Mouse (Mus musculus) kidney, adult 2 months (tissue): Measurements from ENCODE around the gene Gm28539. TPM values are rescaled to one million over a fixed set of nuclear protein-coding genes. Genes with fewer than 3 reads are reported as not detected.

Source experiments
- DNase-seq: peaks from one replicate; pipeline ENCODE4 v3.0.0; 2021
- H3K27ac ChIP-seq: fragments of 200-500 bp; 2 replicates; pipeline ENCODE4 v1.5.1; 2012; ENCODE audit warnings: low read depth, low read length, control low read depth, inconsistent platforms; ENCODE audit not compliant: insufficient read depth
- H3K27me3 ChIP-seq: fragments of 200-500 bp; replicated peaks from 2 replicates; pipeline ENCODE4 v1.6.1; 2012; ENCODE audit warnings: mild to moderate bottlenecking, moderate library complexity, low read length, inconsistent platforms; ENCODE audit not compliant: control insufficient read depth, insufficient read depth
- H3K36me3 ChIP-seq: fragments of 200-500 bp; 2 replicates; pipeline ENCODE4 v1.6.1; 2012; ENCODE audit warnings: mild to moderate bottlenecking, moderate library complexity, low read length, inconsistent platforms; ENCODE audit not compliant: control insufficient read depth, insufficient read depth
- H3K4me1 ChIP-seq: fragments of 200-500 bp; 2 replicates; pipeline ENCODE4 v1.6.1; 2011; ENCODE audit warnings: low read length; ENCODE audit not compliant: control insufficient read depth, insufficient read depth
- H3K4me3 ChIP-seq: fragments of 200-500 bp; 2 replicates; pipeline ENCODE4 v1.5.1; 2011; ENCODE audit warnings: mild to moderate bottlenecking, low read depth, low read length, control low read depth; ENCODE audit not compliant: insufficient read depth
- CTCF ChIP-seq: fragments of 200-500 bp; conservative IDR thresholded peaks from 2 replicates; pipeline ENCODE4 v1.5.1; 2011; ENCODE audit warnings: low read depth, mild to moderate bottlenecking, control low read depth, low read length, moderate library complexity, mixed read lengths; ENCODE audit not compliant: insufficient read depth, insufficient read length
- POLR2A ChIP-seq: fragments of 200-500 bp; IDR thresholded peaks from one replicate; pipeline ENCODE4 v1.6.1; 2011; ENCODE audit warnings: low read depth, low read length, control low read depth
- WGBS: fragments of 180-500 bp; shearing (Covaris S2); methylation state at CpG from one replicate; pipeline ENCODE4 v1.1.7; 2018; 5-methylcytosine and 5-hydroxymethylcytosine counted together
- polyA plus RNA-seq: library from polyadenylated mRNA; depleted of rRNA; stranded (reverse); fragments of >200 nt; gene quantifications from 2 replicates; pipeline ENCODE4 v1.2.3, GENCODE M21; 2012

The Gm28539 gene
- polyA plus RNA-seq, 1 experiment, result not detected

GRCm38 (mm10) chr16:18798841-18799240, 37.5 kb upstream of the Gm28539 start:
- H3K4me3 ChIP-seq, result no peak overlapping the region
- H3K4me1 ChIP-seq, result no peaks in the 10 kb centered on the region
- no peaks in the 10 kb centered on the region for H3K27me3 ChIP-seq
- H3K27ac ChIP-seq, result no peak overlapping the region
- DNase-seq, result peak; percentile 66
- H3K36me3 ChIP-seq, result no peaks in the 10 kb centered on the region
- TF ChIP-seq POLR2A (no peak), CTCF (peak; percentile 88)
- 60% methylated on average over 2 of the region's 2 CpGs for whole genome bisulfite sequencing

DNA sequence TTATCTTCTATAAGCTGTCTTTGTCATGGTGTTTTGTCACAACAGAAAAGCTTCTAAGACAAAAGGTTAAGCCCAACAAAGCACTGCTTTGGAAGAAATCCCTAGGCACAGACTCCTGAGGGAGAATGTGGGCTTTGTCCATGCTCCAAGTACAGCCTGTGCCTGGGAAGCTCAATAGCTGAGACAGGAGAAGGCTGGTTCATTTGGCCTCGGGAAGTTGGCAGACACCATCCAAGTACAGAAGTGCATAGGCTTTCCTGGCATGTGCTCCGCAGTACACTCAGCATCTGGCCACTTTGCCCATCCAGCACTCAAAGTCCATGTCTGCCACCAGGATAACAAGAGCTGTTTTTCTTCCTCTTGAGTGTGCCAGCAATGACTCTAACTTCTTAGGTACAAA, 30.6 kb upstream of the Gm28539 start:
- Histone ChIP-seq H3K36me3 (no peaks in the 10 kb centered on the region), H3K27ac (no peak overlapping the region), H3K4me1 (no peaks in the 10 kb centered on the region), H3K4me3 (no peak overlapping the region), H3K27me3 (no peaks in the 10 kb centered on the region)
- DNase-seq, result peak; percentile 61
- TF ChIP-seq POLR2A, result no peak
- TF ChIP-seq CTCF, result no peak
- 80% methylated on average over 2 of the region's 2 CpGs for WGBS

- TF ChIP-seq POLR2A (no peak), CTCF (no peak)
- no peaks in the 10 kb centered on the region for H3K36me3 ChIP-seq
- no peak for DNase-seq
- peaks cover 10% of the 10 kb centered on the region; the same call in 1 of the 2 replicates for H3K4me1 ChIP-seq
- H3K27me3 ChIP-seq, result no peaks in the 10 kb centered on the region
- H3K27ac ChIP-seq, result no peak overlapping the region
- WGBS, result 92% methylated on average over 5 of the region's 5 CpGs
- no peak overlapping the region for H3K4me3 ChIP-seq
Observed at GRCm38 (mm10) chr16:18809001-18809400, 27.4 kb upstream of the Gm28539 start.

GRCm38 (mm10) chr16:18811032-18811431, 25.4 kb upstream of the Gm28539 start:
- Histone ChIP-seq H3K27ac (no peak overlapping the region), H3K4me3 (peak overlapping the region; percentile 98), H3K27me3 (no peaks in the 10 kb centered on the region), H3K36me3 (no peaks in the 10 kb centered on the region; the same call in 1 of the 2 replicates), H3K4me1 (peaks cover 10% of the 10 kb centered on the region; the same call in 1 of the 2 replicates)
- WGBS, result 6% methylated on average over 5 of the region's 5 CpGs
- DNase-seq, result no peak
- TF ChIP-seq POLR2A, result no peak
- no peak for TF ChIP-seq CTCF

- under 1% methylated on average over 42 of the region's 42 CpGs for WGBS
- H3K4me3 ChIP-seq, result peak within 1 kb of the TSS; percentile 98
- H3K27me3 ChIP-seq, result no peaks in the 10 kb centered on the region
- H3K36me3 ChIP-seq, result no peaks in the 10 kb centered on the region; the same call in 1 of the 2 replicates
- DNase-seq, result peak; percentile 97
- TF ChIP-seq POLR2A, result peak; percentile 48
- no peak for TF ChIP-seq CTCF
- peak within 1 kb of the TSS; percentile 74 for H3K27ac ChIP-seq
- H3K4me1 ChIP-seq, result peaks cover 10% of the 10 kb centered on the region; the same call in 1 of the 2 replicates
Observed at GRCm38 (mm10) chr16:18811468-18812384, 24.7 kb upstream of the Gm28539 start, which contains the start of the genes Ufd1 and Cdc45. TSS of gene Ufd1 (plus strand) at chr16:18811779. TSS of gene Cdc45 (minus strand) at chr16:18811987.

GRCm38 (mm10) chr16:18812385-18812910, 23.9 kb upstream of the Gm28539 start:
- Histone ChIP-seq H3K36me3 (no peaks in the 10 kb centered on the region; the same call in 1 of the 2 replicates), H3K4me1 (peaks cover 10% of the 10 kb centered on the region; the same call in 1 of the 2 replicates), H3K27ac (peak overlapping the region; percentile 74), H3K27me3 (no peaks in the 10 kb centered on the region), H3K4me3 (peak overlapping the region; percentile 98)
- WGBS, result 1% methylated on average over 31 of the region's 31 CpGs
- no peak for DNase-seq
- no peak for TF ChIP-seq POLR2A
- TF ChIP-seq CTCF, result no peak

GRCm38 (mm10) chr16:18822356-18822755, 14.0 kb upstream of the Gm28539 start:
- WGBS, result 85% methylated on average over 1 of the region's 1 CpGs

More at GRCm38 (mm10) chr16:18822356-18822755, 14.0 kb upstream of the Gm28539 start:
- TF ChIP-seq POLR2A, result no peak
- no peak for TF ChIP-seq CTCF
- no peak for DNase-seq
- no peaks in the 10 kb centered on the region for H3K4me1 ChIP-seq
- H3K27ac ChIP-seq, result no peak overlapping the region
- H3K36me3 ChIP-seq, result peaks cover 16% of the 10 kb centered on the region
- H3K4me3 ChIP-seq, result no peak overlapping the region
- no peaks in the 10 kb centered on the region for H3K27me3 ChIP-seq
